Mouse (Mus musculus): Measurements from ENCODE around the gene Foxc2.

- TF ChIP-seq MAFK (IDR thresholded peaks at IDR 0.05; ENCODE audit: insufficient read depth, low read depth, low read length) (no peak), ZNF384 (IDR thresholded peaks at IDR 0.05; ENCODE audit: low read depth, low read length) (no peak), ZC3H11A (IDR thresholded peaks at IDR 0.05; ENCODE audit: borderline replicate concordance, low read depth, low read length) (no peak), HCFC1 (IDR thresholded peaks at IDR 0.05; ENCODE audit: borderline replicate concordance, insufficient read depth, low read length) (no peak), CHD2 (IDR thresholded peaks at IDR 0.05; ENCODE audit: low read depth, low read length) (no peak)
These were observed 43.4 kb upstream of the Foxc2 start for GRCm38 (mm10) chr8:121072406-121073130.

Measured in ES-E14 (cell line).